Mouse (Mus musculus) spleen, adult 2 months (tissue): ENCODE data around the gene Plxnb1. TPM values are rescaled to one million over a fixed set of nuclear protein-coding genes. Genes with fewer than 3 reads are reported as not detected.
A peak's percentile ranks its signal among the peaks of the same experiment; 100 is the strongest.

Source experiments
- DNase-seq, 2 experiments: peaks; one replicate each; pipeline versions ENCODE4 v3.0.0 to v3.0.0-alpha.2; 2012 to 2021; ENCODE audit warnings: low spot score in 2 of 2, low read depth in 1 of 2
- H3K27ac ChIP-seq: fragments of 200-500 bp; 2 replicates; pipeline ENCODE4 v1.5.1; 2012; ENCODE audit warnings: low read length, inconsistent platforms; ENCODE audit not compliant: insufficient read depth
- H3K27me3 ChIP-seq: fragments of 200-500 bp; 2 replicates; pipeline ENCODE4 v1.6.1; 2012; ENCODE audit warnings: mild to moderate bottlenecking, moderate library complexity, low read length, inconsistent platforms; ENCODE audit not compliant: control insufficient read depth, insufficient read depth
- H3K36me3 ChIP-seq: fragments of 200-500 bp; 2 replicates; pipeline ENCODE4 v1.6.1; 2012; ENCODE audit warnings: mild to moderate bottlenecking, low read length, inconsistent platforms; ENCODE audit not compliant: control insufficient read depth, insufficient read depth
- H3K4me1 ChIP-seq: fragments of 200-500 bp; 2 replicates; pipeline ENCODE4 v1.6.1; 2011; ENCODE audit warnings: inconsistent platforms; ENCODE audit not compliant: control insufficient read depth, insufficient read depth, insufficient read length
- H3K4me3 ChIP-seq: fragments of 200-500 bp; 2 replicates; pipeline ENCODE4 v1.5.1; 2011; ENCODE audit warnings: mild to moderate bottlenecking, inconsistent platforms; ENCODE audit not compliant: insufficient read depth, insufficient read length; ENCODE audit errors: extremely low read depth
- CTCF ChIP-seq: fragments of 200-500 bp; IDR thresholded peaks from 2 replicates; pipeline ENCODE4 v1.5.1; 2011; ENCODE audit warnings: mild to moderate bottlenecking, inconsistent platforms; ENCODE audit not compliant: insufficient read depth, insufficient read length, insufficient replicate concordance; ENCODE audit errors: extremely low read depth
- POLR2A ChIP-seq: fragments of 200-500 bp; IDR thresholded peaks from 2 replicates; pipeline ENCODE4 v1.6.1; 2011; ENCODE audit warnings: low read depth, low read length, inconsistent platforms
- WGBS: fragments of 180-500 bp; shearing (Covaris S2); methylation state at CpG from one replicate; pipeline ENCODE4 v1.1.7; 2018; 5-methylcytosine and 5-hydroxymethylcytosine counted together
- polyA plus RNA-seq: library from polyadenylated mRNA; depleted of rRNA; stranded (reverse); fragments of >200 nt; gene quantifications from 2 replicates; pipeline ENCODE4 v1.2.3, GENCODE M21; 2012; rRNA removed

Gene Plxnb1
- 10.4 TPM in 2 replicates for polyA plus RNA-seq

DNA sequence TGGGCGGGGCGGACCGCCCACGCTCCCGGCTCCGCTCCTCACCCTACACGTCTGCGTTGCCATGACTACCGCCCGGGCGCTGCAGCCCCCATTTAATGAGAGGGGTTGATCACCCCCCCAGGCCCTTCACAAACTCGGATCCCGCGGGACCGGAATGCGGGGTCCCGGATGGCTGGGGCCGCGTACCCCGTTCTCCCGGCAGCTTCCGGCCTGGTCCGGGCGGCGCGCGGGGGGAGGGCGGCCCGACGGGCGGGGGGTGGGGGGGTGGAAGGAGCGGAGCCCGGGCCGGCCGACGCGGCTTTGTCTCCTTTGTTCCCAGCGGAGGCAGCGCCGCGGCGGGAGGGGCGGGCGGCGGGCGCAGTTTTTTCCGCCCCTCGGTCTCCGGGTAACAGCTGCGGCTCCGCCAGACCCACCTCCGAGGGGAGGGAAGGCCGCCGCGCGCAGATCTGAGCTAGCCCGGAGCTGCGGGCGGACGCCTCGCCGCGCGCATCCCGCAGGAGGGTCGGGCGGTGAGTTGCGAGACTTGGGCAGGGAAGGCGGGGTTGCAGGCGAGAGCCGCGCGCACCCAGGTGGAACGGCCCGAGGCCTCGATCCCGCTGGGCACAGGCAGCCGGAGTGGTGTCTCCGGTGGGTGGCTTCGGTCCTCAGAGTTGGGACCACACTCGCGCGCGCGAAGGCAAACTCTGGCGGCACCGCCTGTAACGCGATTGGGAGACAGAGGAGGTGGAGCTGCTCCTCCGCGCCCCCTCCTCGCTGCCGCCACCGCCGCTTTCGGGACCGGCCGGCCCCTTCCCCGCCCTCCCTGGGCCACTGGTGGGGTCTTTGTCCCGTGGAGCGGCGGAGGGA lies at the start of gene Plxnb1:
Plxnb1 (plus strand) TSS at position 253 of the 846 bp plus-strand sequence.
- H3K27ac ChIP-seq: peak within 1 kb of the TSS; percentile 36
- TF ChIP-seq CTCF: no peak
- no peak for TF ChIP-seq POLR2A
- H3K4me3 ChIP-seq: peak within 1 kb of the TSS; percentile 64
- WGBS: under 1% methylated on average over 98 of the region's 102 CpGs
- peak; percentile 7 to 44 for DNase-seq
- H3K36me3 ChIP-seq: peaks cover 6% of the 10 kb centered on the region
- H3K4me1 ChIP-seq: peaks cover 4% of the 10 kb centered on the region
- peaks cover 4% of the 10 kb centered on the region for H3K27me3 ChIP-seq

- peaks cover 4% of the 10 kb centered on the region; the same call in 1 of the 2 replicates for H3K36me3 ChIP-seq
- 40% methylated on average over 5 of the region's 5 CpGs for WGBS
- H3K27me3 ChIP-seq: no peaks in the 10 kb centered on the region
- H3K4me3 ChIP-seq: no peak overlapping the region
- TF ChIP-seq POLR2A: no peak
- peak; percentile 73; the same call in 1 of the 2 replicates for TF ChIP-seq CTCF
- peak in 1 of 2 experiments; percentile 82 for DNase-seq
- H3K27ac ChIP-seq: no peak overlapping the region
- H3K4me1 ChIP-seq: peaks cover 12% of the 10 kb centered on the region; the same call in 1 of the 2 replicates
Measured at GRCm38 (mm10) chr9:109046306-109046705, 48.9 kb upstream of the Plxnb1 start.

- H3K4me3 ChIP-seq: 0 out of 2 replicates have a peak overlapping the region, but pooled peaks have one; percentile 50
- WGBS: 70% methylated on average over 7 of the region's 7 CpGs
- H3K27me3 ChIP-seq: no peaks in the 10 kb centered on the region
- H3K36me3 ChIP-seq: peaks cover 13% of the 10 kb centered on the region
- TF ChIP-seq CTCF: no peak
- no peak for TF ChIP-seq POLR2A
- H3K4me1 ChIP-seq: peaks cover 12% of the 10 kb centered on the region; the same call in 1 of the 2 replicates
- peak overlapping the region; percentile 99 for H3K27ac ChIP-seq
- DNase-seq: no peak
Measured at GRCm38 (mm10) chr9:109049316-109049715, 45.9 kb upstream of the Plxnb1 start.

DNA sequence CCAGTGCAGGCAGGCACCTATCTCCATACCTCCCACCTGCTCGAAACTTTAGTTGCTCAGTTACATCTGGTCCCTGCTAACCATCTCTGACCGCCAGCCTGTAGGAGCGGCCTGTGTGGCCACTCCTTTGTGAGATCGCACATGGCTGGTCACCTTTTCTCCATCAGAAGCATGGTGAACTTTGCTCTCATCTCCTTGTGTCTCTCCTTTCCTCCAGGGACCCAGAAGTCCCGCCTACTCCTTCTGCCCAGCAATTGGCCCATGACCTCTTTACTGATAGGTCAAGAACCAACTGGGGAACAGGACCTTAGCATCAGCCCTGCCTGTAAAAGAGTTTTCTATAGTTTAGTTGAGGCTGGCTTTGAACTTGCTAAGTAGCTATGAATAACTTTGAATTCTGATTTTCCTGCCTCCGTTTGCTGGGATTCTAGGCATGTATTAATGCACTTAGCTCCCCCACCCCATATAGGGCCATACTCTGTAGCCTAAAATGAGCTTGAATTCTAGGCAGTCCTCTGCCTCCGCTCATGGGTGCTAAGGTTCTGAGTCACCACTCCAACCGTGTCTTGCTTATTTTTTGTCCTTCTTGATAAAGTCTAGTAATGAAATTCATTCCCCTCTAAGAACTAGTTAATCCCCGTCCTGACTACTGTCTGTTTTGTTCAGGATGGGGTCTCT lies 45.1 kb upstream of the Plxnb1 start:
- peaks cover 12% of the 10 kb centered on the region; the same call in 1 of the 2 replicates for H3K4me1 ChIP-seq
- no peak for DNase-seq
- H3K36me3 ChIP-seq: peaks cover 15% of the 10 kb centered on the region
- TF ChIP-seq CTCF (no peak), POLR2A (no peak)
- WGBS: 45% methylated on average over 9 of the region's 9 CpGs
- H3K27me3 ChIP-seq: no peaks in the 10 kb centered on the region
- H3K27ac ChIP-seq: peak overlapping the region; percentile 99
- peak overlapping the region; percentile 64 for H3K4me3 ChIP-seq

DNA sequence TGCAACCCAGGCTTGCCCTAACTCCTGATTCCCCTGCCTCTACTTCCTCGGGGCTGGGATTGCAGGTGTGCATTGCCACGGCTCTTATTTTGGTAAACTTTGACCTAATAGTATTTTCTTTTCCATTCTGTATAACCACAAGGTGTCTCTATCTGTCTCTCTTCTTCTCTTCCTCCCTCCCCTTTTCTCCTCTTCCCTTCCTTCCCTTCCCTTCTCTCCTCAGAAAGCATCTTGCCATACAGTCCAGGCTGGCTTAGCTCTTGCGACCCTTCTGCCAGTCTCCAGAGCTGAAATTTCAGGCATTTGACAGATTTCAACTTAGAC lies 44.6 kb upstream of the Plxnb1 start:
- peaks cover 17% of the 10 kb centered on the region for H3K36me3 ChIP-seq
- peaks cover 15% of the 10 kb centered on the region; the same call in 1 of the 2 replicates for H3K4me1 ChIP-seq
- WGBS: 11% methylated on average over 3 of the region's 3 CpGs
- H3K27me3 ChIP-seq: no peaks in the 10 kb centered on the region
- peak overlapping the region; percentile 99 for H3K27ac ChIP-seq
- no peak for TF ChIP-seq POLR2A
- no peak for TF ChIP-seq CTCF
- peak overlapping the region; percentile 64 for H3K4me3 ChIP-seq
- no peak for DNase-seq

DNA sequence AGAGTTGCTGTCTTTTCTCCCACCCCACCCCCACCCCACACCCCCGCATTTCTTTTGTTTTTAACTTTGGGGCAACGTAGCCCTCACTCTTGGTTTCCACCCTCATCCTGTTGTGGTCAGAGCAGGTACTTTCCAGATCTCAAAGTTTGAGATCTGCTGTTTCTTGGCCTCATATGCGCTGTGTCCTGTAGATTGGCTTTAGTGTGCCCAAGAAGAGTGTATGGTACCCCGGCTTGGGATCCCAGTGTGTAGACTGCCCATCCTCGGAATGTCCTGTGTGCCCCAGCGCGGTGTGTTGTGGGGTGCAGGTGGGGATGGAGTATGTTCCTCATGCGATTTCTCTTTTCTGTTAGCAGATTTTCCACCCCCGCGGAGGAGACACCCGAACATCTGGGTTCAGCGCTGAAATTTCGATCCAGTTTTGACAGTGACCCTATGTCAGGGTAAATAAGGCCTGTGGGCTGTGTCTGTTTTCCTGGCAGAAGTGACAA lies 44.1 kb upstream of the Plxnb1 start:
- Histone ChIP-seq H3K36me3 (peaks cover 21% of the 10 kb centered on the region), H3K4me1 (peaks cover 18% of the 10 kb centered on the region; the same call in 1 of the 2 replicates), H3K4me3 (peak overlapping the region; percentile 81), H3K27ac (peak overlapping the region; percentile 99), H3K27me3 (no peaks in the 10 kb centered on the region)
- DNase-seq: peak; percentile 73 to 88
- WGBS: 10% methylated on average over 13 of the region's 13 CpGs
- TF ChIP-seq POLR2A: peak; percentile 96
- no peak for TF ChIP-seq CTCF
